Mouse (Mus musculus) lung, postnatal 10 days (tissue): ENCODE measurements at regions not wholly inside any gene's neighbourhood (a gene's known extent, or its start where the extent isn't known, plus 50 kb on each side); places are given as distances from the start of the nearest gene placed in this dataset.

Experiments
- DNase-seq: peaks from one replicate; pipeline ENCODE4 v3.0.0; 2021

DNA sequence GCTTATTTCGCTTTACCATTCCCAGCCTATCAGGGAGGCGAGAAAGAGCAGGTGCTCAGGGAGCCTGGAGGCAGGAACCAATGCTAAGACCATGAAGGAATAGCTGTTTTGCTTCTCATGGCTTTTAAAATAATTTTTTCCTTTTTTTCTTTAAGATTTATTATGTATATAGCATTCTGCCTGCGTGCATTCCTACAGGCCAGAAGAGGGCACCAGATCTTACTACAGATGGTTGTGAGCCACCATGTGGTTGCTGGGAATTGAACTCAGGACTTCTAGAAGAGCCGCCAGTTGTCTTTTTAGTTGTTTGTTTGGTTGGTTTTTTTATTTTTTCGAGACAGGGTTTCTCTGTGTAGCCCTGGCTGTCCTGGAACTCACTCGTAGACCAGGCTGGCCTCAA is 113.6 kb upstream of the Armc2 start:
- no peak for DNase-seq

DNA sequence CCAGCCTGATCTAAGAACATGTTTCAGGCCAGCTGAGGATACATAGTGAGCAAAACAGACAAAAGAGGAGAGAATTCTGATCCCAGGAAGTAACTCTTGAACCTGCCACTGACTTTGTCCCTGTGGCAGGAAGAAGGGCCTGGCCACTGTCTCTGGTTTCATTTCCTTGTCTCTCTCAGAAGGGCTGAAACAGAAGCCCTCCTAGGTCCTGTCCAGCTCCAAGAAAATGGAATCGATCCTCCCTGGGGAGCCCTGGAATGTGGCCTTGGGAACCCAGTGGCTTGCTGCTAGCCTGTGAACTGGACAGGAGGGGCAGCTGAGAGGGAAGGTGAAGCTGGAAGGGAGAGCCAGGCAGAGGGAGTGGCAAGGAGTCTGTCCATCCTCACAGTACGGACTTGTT is 113.1 kb upstream of the Armc2 start:
- no peak for DNase-seq

DNA sequence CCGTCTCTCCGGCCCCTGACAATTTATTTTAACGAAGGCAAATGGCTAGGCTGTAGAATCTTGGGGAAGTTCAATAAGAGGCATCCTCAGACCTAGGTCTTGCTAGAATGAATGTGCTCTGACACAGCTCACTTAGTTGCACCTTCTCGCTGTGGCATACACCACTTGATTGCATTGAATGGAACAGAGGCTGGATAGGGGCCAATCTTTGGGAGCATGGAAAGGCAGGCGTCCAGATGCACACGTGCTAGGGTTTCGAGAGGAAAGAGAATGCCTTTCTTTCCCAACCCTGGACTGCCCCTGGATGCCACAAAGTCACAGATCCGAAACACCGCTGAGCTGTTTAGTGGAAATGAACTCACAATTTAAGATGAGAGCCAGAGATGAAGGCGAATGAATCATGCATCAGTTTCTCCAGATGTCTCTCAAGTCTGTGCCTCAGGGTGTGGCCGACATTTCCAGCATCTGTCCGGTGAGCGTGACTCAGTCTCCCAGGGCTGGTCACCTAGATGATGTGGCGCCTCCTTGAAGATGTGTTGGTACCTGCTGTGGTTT is 109.7 kb upstream of the Armc2 start:
- DNase-seq: peak; percentile 52

DNA sequence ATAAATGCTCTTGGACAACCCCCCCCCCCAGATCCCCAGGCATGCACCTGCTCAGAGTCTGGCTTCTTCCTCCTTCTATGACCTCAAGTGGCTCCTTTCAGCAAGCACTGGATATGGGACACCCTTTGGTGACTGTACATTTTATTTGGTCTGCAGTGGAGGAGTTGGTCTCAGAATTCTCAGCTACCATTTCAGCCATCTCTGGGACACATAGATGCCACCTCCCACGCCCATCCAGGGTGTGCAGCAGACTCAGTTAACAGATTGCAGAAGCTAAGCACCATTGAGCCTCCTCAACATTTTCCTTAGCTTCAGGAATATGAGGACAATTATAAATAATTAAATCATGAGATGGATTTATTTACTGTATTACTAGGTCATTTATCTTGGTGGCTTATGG is 108.6 kb upstream of the Armc2 start:
- no peak for DNase-seq

DNA sequence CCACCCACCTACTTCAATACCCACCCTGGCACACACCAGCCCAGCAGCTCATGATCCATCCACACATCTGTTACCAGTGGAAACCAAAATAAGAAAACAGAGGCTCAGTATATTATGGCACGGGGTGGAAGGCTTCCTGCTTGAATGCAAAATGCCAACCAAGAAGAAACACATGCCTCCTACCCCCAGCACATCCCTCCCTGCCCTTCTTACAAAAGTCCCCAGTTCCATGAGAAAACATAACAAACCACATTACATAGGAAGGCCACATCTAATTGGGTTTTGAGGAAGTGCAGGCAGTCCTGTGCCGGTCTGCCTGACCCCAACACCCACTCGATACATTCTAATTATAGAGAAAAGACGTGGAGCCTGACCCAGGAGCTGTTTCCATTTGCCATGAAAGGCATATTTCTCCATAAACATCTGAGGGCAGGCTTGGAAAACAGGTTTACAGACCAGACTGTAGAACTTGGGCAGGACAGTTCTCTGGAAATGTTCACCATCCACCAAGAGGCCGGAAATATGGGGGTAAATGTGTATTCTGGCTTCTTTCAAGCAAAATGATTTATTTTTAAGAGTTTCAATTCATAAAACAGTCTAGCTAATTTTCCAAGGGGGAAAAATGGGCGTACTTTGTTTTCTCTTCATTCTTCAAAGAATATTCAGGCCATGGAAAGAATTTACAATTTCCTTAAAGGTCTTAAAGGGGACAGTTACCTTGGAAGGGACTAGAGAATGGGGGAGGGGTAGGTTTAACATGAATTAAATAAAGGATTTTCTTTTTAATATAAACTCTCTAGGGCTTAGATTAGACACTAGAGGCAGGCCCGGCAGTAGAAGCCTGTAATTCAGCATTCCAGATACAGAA is 104.8 kb upstream of the Armc2 start:
- no peak for DNase-seq

DNA sequence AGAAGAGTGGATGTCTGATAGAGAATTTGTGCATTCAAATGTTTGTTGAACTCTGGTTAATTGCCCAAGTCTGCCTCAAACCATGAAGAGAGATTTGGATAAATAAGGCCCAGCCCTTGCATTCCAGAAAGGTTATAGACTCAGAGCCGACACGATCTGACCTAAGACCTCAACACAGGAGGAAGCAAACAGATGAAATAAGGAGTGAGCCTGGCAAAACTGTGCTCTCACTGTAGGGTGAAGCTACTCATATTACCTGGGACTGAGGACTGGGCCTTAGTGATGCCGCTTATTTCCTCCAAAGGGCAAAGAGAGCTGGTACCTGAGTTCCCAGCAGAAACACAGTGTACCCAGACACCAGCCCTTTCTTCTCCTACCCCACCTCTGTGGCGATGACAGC is 103.7 kb upstream of the Armc2 start:
- no peak for DNase-seq

DNA sequence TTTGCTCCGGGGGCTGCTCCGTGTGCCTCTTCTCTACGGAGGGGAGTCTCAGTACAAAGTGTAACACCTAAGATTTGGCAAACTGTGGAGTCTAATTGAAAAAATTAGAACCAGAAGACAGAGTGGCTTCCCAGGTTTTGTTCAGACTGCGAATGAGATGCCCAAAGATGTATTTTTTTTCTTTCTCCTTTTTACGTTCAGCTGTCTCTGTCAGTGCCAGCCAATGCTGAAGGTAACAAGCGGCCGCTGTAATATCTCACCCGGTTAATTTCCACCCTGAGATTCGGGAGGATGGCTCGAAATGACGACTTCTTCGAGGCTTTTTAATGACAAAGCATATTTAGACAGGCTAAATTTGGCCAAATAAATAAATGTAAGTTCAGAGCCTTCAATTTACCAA is 101.1 kb upstream of the Armc2 start:
- no peak for DNase-seq

DNA sequence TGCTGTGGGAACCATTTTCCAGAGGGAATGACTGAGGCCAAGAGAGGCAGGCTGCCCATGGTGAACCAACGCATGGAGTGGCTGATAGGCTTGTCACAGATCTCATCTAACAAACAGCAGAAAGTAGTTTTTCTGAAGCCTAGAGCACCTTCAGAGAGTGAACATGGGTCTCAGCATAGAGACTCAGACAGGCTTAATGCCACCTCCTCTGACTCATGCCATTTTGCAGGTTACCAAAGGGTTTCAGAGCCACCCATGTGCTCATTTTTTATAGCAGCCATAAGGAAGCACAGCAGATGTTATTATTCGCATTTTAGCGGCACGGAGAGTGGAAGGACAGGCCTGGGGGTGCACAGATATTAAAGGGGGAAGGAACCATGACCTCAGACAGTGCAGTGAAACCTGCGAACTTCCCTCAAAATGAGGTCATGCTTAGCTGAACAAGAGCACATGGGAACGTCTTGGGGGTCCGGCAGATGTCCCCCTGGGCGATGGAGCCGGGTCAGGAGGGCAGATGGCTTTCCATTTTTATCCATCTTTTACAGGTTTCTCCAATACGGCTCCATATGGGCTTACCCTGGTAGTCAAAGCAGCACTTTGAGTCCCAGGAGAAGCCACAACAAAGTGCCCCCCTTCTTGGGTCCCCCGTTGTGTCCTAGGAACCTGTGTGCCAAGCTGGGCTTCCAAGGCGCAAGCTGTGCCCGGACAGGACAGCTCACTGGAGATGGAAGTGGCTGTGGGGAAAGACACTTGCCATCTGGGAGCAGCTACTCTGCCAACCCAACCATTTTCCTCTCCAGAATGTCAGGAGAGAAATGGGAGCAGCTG is 100.3 kb upstream of the Armc2 start:
- DNase-seq: no peak

DNA sequence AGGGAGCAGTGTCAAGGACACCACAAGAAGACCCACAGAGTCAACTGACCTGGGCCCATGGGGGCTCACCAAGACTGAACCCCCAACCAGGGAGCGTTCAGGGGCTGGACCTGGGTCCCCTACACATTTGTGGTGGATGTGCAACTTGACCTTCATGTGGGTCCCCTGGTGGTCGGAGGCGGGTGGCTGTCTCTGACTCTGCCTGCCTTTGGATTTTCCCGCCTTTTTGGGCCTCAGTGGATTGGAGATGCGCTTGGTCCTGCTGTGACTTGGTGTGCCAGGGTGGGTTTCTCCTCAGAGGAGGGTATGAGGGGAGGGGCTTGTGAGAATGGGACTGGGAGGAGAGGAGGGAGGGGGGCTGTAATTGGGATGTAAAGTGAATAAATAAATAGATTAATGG is 99.3 kb upstream of the Armc2 start:
- no peak for DNase-seq

DNA sequence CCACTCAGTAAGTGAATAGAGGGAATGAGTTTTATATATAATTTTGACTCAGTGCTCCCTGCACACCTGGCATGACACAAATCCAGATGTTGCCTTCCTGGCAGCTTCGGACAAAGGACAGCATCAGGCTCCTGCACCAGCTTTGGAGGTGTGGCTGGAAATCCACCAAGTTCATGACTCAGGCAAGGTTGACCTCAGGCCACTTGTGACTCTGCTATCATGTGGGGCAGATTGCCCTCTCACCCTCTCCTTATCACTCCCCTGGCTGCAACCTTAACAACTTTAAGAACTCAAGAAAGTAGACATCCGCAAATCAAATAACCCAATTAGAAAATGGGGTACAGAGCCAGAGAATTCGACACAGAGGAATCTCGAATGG is 97.7 kb upstream of the Armc2 start:
- DNase-seq: no peak

DNA sequence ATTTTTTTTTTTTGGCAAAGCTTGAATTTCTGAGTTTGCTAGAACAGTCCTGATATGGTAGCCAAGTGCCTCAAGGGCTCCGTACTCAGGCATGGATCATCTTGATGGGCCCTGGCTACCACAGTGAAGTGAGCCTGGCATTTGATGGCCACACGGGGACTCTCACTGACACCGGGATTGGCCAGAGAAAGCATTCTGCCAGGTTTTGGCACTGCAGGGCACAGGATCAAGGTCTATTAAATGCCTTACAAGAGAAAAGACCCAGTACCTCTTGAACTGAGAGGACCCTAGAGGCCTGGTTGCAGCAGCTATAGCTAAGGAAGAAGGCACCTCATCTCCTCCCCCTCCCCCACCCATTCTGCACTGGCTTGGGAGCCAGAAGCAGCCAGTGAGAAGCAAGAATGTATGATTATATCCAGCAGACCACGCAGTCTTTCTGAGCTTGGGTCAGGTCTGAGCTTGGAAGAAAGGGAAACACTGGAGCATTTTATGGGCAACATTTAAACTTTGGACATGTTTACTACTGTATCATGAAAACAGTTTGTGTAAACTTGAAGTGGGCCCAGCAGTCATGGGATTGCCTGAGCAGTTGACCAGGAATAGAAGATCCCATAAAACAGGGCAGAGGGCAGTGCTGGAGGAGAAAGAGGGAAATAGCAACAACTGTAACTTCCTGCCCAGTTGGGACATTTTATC is 97.1 kb upstream of the Armc2 start:
- no peak for DNase-seq

DNA sequence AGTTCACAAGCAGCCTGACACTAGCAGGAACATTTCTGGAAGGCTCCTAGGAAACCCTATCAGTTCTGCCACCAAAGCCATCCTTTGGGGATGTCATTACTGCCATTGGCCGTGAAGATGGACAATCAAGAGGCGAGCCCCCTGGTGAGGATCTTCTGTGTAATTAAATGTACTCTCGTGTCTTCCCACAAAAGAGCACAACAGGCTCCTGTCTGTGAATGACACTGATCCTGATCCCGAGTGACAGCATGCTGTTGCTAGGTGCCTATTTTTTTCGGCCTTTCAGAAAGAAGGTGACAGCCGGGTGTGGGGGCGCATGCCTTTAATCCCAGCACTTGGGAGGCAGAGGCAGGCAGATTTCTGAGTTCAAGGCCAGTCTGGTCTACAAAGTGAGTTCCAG is 92.5 kb upstream of the Armc2 start:
- DNase-seq: no peak

DNA sequence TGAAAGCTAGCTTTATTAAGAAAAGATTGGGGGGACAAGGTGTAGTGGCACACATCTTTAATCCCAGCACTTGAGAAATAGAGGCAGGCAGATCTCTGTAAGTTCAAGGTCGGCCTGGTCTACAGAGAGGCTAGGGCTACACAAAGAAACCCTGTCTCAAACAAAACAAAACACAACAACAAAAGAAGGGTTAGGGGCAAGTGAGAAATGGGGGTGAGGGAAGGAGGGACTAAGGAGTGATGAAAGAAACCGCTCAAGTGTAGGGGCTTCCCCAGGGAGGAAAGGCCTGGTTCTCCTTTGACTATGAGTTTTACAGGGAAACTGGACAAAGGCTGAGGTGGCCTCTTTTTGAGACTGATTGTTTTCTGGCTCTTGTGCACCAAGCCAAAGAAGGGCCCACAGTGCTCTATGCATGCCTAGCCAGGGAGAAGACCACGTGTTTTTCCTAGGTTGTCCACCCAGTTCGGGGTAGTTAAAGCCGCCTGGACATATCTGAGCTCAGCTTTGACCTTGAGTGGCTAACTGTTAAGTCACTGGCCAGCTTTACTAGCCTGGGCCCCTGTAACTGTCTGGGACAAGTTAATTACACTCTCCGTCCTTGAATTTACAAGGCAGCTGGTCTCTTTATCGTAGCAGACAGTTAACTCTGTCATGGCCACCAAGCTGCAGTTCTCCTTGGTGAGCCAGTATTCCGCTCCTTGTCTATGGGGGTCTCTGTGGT is 90.2 kb upstream of the Armc2 start:
- DNase-seq: no peak

DNA sequence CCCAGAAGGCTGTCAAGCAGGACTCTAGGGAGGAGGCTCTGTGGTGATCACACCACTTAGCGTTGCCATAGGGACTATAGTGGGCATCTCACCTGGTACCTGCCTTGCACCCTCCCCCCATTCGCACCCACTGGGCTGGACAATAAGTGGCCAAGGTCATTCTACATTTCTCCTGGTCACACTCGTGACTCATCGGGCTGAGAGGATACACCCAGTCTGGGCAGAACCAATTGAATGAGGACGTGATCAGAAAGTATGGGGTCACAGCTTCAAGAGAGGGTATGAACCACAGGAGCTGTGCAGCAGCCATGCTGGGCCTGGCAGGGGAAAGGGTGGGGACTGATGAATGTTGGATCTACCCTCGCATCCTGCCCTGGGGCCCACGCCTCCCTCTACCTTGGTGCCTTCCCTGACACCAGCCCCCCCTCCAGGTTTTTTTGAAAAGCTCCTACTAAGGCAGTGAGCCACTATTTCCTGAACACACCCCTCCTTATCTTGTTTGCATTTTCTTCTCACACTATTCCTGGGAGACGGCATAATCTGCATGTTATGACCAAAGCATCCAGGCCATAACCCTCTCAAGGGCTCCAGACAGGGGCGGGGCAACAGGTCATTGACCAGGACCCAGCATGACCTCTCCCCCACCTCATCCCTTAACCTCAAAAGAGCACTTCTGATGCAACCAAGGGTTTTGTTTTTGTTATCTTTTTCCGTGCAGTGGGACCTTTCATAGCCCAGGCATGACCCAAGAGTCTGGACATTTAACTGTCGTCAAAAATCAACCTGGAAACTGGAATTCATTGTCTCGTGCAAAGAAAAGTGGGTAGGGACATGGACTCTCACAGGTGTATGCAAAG is 89.4 kb upstream of the Armc2 start:
- no peak for DNase-seq

DNA sequence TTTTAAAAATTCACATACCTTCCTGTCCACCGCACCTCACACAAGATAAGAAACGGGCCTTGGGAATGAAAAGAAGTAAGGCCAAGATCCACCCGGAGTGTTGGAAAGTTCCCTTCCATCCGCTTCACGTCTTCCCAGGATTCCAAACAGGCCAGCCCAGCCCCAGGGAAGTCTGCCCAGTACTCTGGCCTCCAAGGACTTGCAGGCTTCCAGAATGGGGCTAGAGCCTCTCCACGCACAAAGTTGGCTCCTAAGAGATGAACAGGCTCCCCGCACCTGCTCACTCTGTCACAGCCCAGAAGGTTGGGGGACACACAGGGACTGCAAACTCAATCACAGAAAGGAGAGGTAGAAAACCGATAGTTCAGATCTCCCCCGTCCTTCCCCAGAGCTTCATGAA is 88.4 kb upstream of the Armc2 start:
- no peak for DNase-seq

DNA sequence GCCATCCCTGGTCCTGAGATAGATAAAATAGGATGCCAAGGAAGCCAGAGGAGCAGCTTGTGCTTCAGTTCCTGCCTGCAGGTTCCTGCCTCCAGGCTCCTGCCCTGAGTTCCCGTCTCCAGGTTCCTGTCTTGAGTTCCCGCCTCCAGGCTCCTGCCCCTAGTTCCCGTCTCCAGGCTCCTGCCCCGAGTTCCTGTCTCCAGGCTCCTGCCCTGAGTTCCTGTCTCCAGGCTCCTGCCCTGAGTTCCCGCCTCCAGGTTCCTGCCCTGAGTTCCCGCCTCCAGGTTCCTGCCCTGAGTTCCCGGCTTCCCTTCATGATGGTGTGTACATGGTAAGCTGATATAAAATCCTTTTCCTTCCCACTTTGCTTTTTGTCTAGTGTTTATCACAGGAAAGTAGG is 86.8 kb upstream of the Armc2 start:
- no peak for DNase-seq

DNA sequence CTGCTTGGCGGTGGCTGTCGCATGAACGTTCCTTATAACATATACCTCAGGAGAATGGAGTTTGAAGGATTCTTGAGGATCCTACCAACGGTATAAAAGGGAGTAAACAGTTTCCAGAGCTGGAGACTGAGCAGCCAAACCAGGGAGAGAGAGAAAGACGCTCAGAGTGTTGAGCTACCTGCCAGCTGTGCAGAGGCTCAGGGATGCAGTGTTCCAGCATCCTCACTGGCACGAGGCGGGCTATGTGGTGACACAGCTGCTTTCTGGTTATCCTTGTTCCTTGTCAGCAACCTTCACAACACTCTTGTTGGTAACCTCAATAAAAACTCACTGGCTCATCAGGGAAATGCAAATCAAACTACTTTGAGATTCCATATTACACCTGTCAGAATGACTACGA is 84.1 kb upstream of the Armc2 start:
- DNase-seq: no peak

DNA sequence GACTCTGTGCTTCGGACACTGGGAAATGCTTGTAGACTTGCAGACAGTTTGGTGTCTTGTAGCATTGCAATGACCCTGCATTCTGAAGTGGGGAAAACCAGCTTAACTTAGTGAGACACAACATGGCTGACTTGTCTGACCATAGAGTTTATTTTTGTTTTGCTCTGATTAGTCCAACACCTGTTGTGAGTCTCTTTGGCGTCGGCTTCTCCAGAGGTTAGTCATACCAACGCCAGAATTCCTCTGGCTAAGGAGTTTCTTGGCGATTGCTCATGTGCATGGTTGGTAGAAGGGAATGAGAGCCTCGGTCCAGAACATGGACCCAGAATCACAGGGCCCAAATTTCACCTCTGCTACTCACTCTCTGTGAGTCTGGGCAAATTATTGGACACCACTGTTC is 82.9 kb upstream of the Armc2 start:
- no peak for DNase-seq

DNA sequence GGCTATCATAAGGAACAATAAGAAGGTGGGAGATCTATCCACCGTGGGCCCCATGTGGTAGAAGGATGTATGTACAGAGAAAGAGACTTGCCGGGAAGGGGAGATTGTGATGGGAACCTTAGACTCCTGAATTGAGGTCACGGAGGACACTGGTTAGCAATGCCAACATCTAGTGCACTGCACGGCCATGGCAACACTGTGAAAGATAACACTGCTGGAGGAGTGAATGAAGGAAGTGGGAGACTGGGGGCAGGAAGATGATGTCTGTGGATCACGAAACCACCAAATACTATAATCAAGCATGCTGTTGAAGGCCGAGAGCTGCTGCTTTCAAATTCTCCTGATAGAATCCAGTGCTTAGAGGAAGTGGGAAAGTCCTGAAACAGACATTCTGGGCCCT is 78.7 kb upstream of the Armc2 start:
- DNase-seq: no peak

DNA sequence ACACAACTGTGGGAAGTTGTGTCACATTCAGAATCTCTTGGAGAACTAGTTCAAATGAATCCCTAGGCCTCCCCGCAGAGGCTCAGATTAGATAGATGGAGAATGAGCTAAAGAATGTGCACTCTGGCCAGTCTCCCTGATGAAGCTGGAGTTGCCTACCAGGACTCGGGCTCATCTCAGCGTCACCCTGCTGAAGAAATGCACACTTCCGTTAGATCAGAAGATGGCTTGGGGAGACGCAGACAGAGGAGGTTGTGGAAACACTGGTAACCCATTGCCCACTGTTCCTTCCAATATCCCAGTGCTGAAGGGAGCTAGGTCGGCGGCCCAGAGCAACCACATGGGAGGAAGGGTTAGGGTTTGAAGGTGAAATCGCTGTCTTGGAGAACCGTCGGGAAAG is 77.7 kb upstream of the Armc2 start:
- DNase-seq: no peak

DNA sequence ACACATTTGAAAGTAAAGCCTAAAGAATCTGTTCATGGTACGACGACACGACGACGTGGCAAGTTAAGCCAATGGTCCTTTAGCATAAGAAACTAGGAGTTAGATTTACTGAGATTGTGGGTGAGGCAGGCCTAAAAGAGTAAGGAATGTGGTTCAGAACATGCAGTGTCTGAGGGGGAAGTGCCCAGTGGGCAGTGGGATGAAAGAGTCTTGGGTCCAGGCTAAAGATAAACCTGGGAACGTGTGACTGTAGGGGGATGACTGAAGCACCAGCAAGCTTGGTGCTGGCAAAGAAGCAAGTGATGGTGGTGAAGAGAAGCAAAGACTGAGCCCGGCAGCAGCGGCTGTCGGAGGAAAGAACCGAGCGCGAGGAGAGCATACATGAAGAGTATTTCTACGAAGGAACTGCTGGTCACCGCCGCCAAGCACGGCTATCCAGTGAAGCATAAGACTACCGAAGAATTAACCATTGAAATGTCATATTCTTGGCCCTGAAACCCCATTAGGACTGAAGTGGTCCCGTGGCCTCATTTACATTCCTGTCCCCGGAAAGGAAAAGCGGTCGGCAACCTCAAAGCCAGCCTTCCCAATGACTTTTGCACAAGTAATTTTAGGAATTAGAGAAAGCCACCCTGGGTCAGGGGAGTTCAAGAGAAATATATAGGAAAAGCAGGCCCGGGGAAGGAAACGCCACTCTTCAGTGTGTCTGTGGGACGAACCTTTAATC is 76.2 kb upstream of the Armc2 start:
- no peak for DNase-seq
